Mouse (Mus musculus) ES-Bruce4 (cell line): Measurements from ENCODE around the gene Rapgef4. TPM values are rescaled to one million over a fixed set of nuclear protein-coding genes. Genes with fewer than 3 reads are reported as not detected.
A peak's percentile ranks its signal among the peaks of the same experiment; 100 is the strongest.

Experiments used
- H3K27ac ChIP-seq: 2 replicates; pipeline ENCODE4 v1.5.1; 2012; ENCODE audit warnings: low read length, inconsistent platforms; ENCODE audit not compliant: insufficient read depth
- H3K27me3 ChIP-seq: 2 replicates; pipeline ENCODE4 v1.6.1; 2012; ENCODE audit warnings: mild to moderate bottlenecking, low read length, inconsistent platforms; ENCODE audit not compliant: control insufficient read depth, poor library complexity, insufficient read depth, severe bottlenecking
- H3K36me3 ChIP-seq: 2 replicates; pipeline ENCODE4 v1.6.1; 2012; ENCODE audit warnings: inconsistent platforms, mild to moderate bottlenecking, low read length, moderate library complexity; ENCODE audit not compliant: control insufficient read depth, poor library complexity, insufficient read depth, severe bottlenecking
- H3K4me1 ChIP-seq: one replicate; pipeline ENCODE4 v1.8.1; 2011; ENCODE audit warnings: low read length; ENCODE audit not compliant: control insufficient read depth, insufficient read depth
- H3K4me3 ChIP-seq: 2 replicates; pipeline ENCODE4 v1.5.1; 2011; ENCODE audit warnings: low read depth, mild to moderate bottlenecking, low read length
- H3K9ac ChIP-seq: 2 replicates; pipeline ENCODE4 v1.6.1; 2012; ENCODE audit warnings: low read depth, mild to moderate bottlenecking, inconsistent platforms; ENCODE audit not compliant: poor library complexity, severe bottlenecking
- H3K9me3 ChIP-seq: replicated peaks from 2 replicates; pipeline ENCODE4 v1.6.1; 2012; ENCODE audit warnings: mild to moderate bottlenecking, low read length, inconsistent platforms; ENCODE audit not compliant: control insufficient read depth, poor library complexity, insufficient read depth, severe bottlenecking
- CTCF ChIP-seq: IDR thresholded peaks from one replicate; pipeline ENCODE4 v1.8.1; 2011; ENCODE audit warnings: low read depth, low read length
- EP300 ChIP-seq: IDR thresholded peaks from 2 replicates; pipeline ENCODE4 v1.6.1; 2011; ENCODE audit warnings: low read depth, low read length; ENCODE audit not compliant: insufficient read depth
- POLR2A ChIP-seq: IDR thresholded peaks from one replicate; pipeline ENCODE4 v1.8.1; 2011; ENCODE audit warnings: low read length; ENCODE audit not compliant: insufficient read depth
- polyA plus RNA-seq: library from polyadenylated mRNA; stranded (reverse); fragments of >200 nt; gene quantifications from 2 replicates; pipeline ENCODE4 v1.2.4, GENCODE M21; 2011; ENCODE audit warnings: low read depth; ENCODE audit not compliant: missing spikeins, insufficient read depth, insufficient read length

Rapgef4 gene
- polyA plus RNA-seq, 1 experiment = not detected

- H3K9ac ChIP-seq = no peak overlapping the region
- no peak overlapping the region for H3K27ac ChIP-seq
- H3K36me3 ChIP-seq = no peaks in the 10 kb centered on the region
- no peaks in the 10 kb centered on the region for H3K9me3 ChIP-seq
- TF ChIP-seq POLR2A (no peak), CTCF (peak; percentile 54)
- H3K4me3 ChIP-seq = no peak overlapping the region
- no peaks in the 10 kb centered on the region for H3K4me1 ChIP-seq
- H3K27me3 ChIP-seq = no peaks in the 10 kb centered on the region
Observed at GRCm38 (mm10) chr2:72096345-72096744, 115.3 kb downstream of the Rapgef4 start.

- no peaks in the 10 kb centered on the region for H3K27me3 ChIP-seq
- H3K27ac ChIP-seq = no peak overlapping the region
- H3K4me3 ChIP-seq = no peak overlapping the region
Observed at GRCm38 (mm10) chr2:72098366-72098765, 117.3 kb downstream of the Rapgef4 start.

GRCm38 (mm10) chr2:72104604-72105003 lies 123.6 kb downstream of the Rapgef4 start:
- no peak for TF ChIP-seq EP300
- Histone ChIP-seq H3K27ac (no peak overlapping the region), H3K27me3 (no peaks in the 10 kb centered on the region), H3K9me3 (no peaks in the 10 kb centered on the region), H3K4me1 (no peaks in the 10 kb centered on the region), H3K9ac (no peak overlapping the region), H3K4me3 (no peak overlapping the region), H3K36me3 (no peaks in the 10 kb centered on the region)

More at GRCm38 (mm10) chr2:72098366-72098765, 117.3 kb downstream of the Rapgef4 start:
- no peak for TF ChIP-seq POLR2A
- no peak for TF ChIP-seq CTCF
- no peak for TF ChIP-seq EP300
- no peaks in the 10 kb centered on the region for H3K9me3 ChIP-seq
- H3K4me1 ChIP-seq = no peaks in the 10 kb centered on the region
- H3K9ac ChIP-seq = no peak overlapping the region
- H3K36me3 ChIP-seq = no peaks in the 10 kb centered on the region

- Histone ChIP-seq H3K4me1 (no peaks in the 10 kb centered on the region), H3K27ac (no peak overlapping the region), H3K9ac (no peak overlapping the region), H3K4me3 (no peak overlapping the region), H3K27me3 (no peaks in the 10 kb centered on the region), H3K9me3 (no peaks in the 10 kb centered on the region), H3K36me3 (no peaks in the 10 kb centered on the region)
- TF ChIP-seq CTCF (no peak), EP300 (no peak), POLR2A (no peak)
Observed at GRCm38 (mm10) chr2:72107525-72108180, 126.6 kb downstream of the Rapgef4 start.

- H3K9me3 ChIP-seq = no peaks in the 10 kb centered on the region
- H3K9ac ChIP-seq = no peak overlapping the region
- no peaks in the 10 kb centered on the region for H3K4me1 ChIP-seq
- no peak overlapping the region for H3K27ac ChIP-seq
- H3K4me3 ChIP-seq = no peak overlapping the region
- TF ChIP-seq CTCF (no peak), EP300 (no peak), POLR2A (no peak)
- no peaks in the 10 kb centered on the region for H3K27me3 ChIP-seq
- H3K36me3 ChIP-seq = no peaks in the 10 kb centered on the region
Observed at GRCm38 (mm10) chr2:72108448-72109312, 127.6 kb downstream of the Rapgef4 start.

GRCm38 (mm10) chr2:72110404-72110803 lies 129.4 kb downstream of the Rapgef4 start:
- Histone ChIP-seq H3K4me1 (no peaks in the 10 kb centered on the region), H3K27ac (no peak overlapping the region), H3K36me3 (no peaks in the 10 kb centered on the region), H3K4me3 (no peak overlapping the region), H3K9ac (no peak overlapping the region), H3K9me3 (no peaks in the 10 kb centered on the region), H3K27me3 (no peaks in the 10 kb centered on the region)
- TF ChIP-seq POLR2A (no peak), CTCF (no peak), EP300 (no peak)
